Mouse (Mus musculus): ENCODE data around the gene Fam57b.
A peak's percentile ranks its signal among the peaks of the same experiment; 100 is the strongest.
"Not testable (repeated sequence)": the region's sequence is repeated elsewhere in the genome, so short reads cannot be mapped to it uniquely, and the experiment has no call there.

Fam57b gene

GRCm38 (mm10) chr7:126777476-126777875, 20.0 kb upstream of the Fam57b start:
- no peak for DNase-seq (ENCODE audit: extremely low spot score, low spot score)

GRCm38 (mm10) chr7:126778147-126778546, 19.3 kb upstream of the Fam57b start:
- no peak for DNase-seq (ENCODE audit: extremely low spot score, low spot score)

GRCm38 (mm10) chr7:126779101-126779500, 18.4 kb upstream of the Fam57b start:
- DNase-seq (ENCODE audit: extremely low spot score, low spot score) = not testable (repeated sequence)

- peak; percentile 94 for DNase-seq (ENCODE audit: extremely low spot score, low spot score)
Observed at GRCm38 (mm10) chr7:126779983-126780970, 17.2 kb upstream of the Fam57b start.

GRCm38 (mm10) chr7:126780971-126781635, 16.4 kb upstream of the Fam57b start, which contains the start of gene Tbx6:
Gene Tbx6 (plus strand): TSS chr7:126781483.
- DNase-seq (ENCODE audit: extremely low spot score, low spot score) = no peak

GRCm38 (mm10) chr7:126781661-126782370, 15.7 kb upstream of the Fam57b start:
- DNase-seq (ENCODE audit: extremely low spot score, low spot score) = no peak

GRCm38 (mm10) chr7:126782693-126783092, 14.8 kb upstream of the Fam57b start:
- no peak for DNase-seq (ENCODE audit: extremely low spot score, low spot score)

GRCm38 (mm10) chr7:126784469-126784868, 13.0 kb upstream of the Fam57b start:
- no peak for DNase-seq (ENCODE audit: extremely low spot score, low spot score)

- DNase-seq (ENCODE audit: extremely low spot score, low spot score) = no peak
Observed at GRCm38 (mm10) chr7:126785056-126785455, 12.4 kb upstream of the Fam57b start.

GRCm38 (mm10) chr7:126786142-126786541, 11.3 kb upstream of the Fam57b start:
- no peak for DNase-seq (ENCODE audit: extremely low spot score, low spot score)

- DNase-seq (ENCODE audit: extremely low spot score, low spot score) = no peak
Observed at GRCm38 (mm10) chr7:126789141-126789540, 8.3 kb upstream of the Fam57b start.

GRCm38 (mm10) chr7:126791851-126792720, 5.4 kb upstream of the Fam57b start, which contains the start of gene Ppp4c:
Gene Ppp4c (minus strand): TSS chr7:126792496.
- peak; percentile 99 for DNase-seq (ENCODE audit: extremely low spot score, low spot score)

- no peak for DNase-seq (ENCODE audit: extremely low spot score, low spot score)
Observed at GRCm38 (mm10) chr7:126792721-126793443, 4.6 kb upstream of the Fam57b start.

GRCm38 (mm10) chr7:126793456-126794270, 3.8 kb upstream of the Fam57b start:
- no peak for DNase-seq (ENCODE audit: extremely low spot score, low spot score)

GRCm38 (mm10) chr7:126794271-126794605, 3.2 kb upstream of the Fam57b start:
- no peak for DNase-seq (ENCODE audit: extremely low spot score, low spot score)

GRCm38 (mm10) chr7:126795387-126796317, 1.8 kb upstream of the Fam57b start:
- no peak for DNase-seq (ENCODE audit: extremely low spot score, low spot score)

GRCm38 (mm10) chr7:126796350-126796932, 1.0 kb upstream of the Fam57b start:
- no peak for DNase-seq (ENCODE audit: extremely low spot score, low spot score)

All from neural tube, embryonic 10.5 days (tissue).